Mouse (Mus musculus) forebrain, embryonic 14.5 days (tissue): ENCODE measurements around the gene Mtss1l. TPM values are rescaled to one million over a fixed set of nuclear protein-coding genes. Genes with fewer than 3 reads are reported as not detected.

Source experiments
- ATAC-seq: fragments of 200-750 bp; cut with Nextera tagmentation; 2 replicates; pipeline ENCODE4 v1.8.0; 2017; ENCODE audit warnings: mild to moderate bottlenecking, moderate library complexity
- DNase-seq: peaks from one replicate; pipeline ENCODE4 v3.0.0-alpha.2; 2015; ENCODE audit warnings: low spot score
- H3K27ac ChIP-seq: fragments of 300-500 bp; sonication (generic); 2 replicates; pipeline ENCODE4 v1.5.1; 2014; ENCODE audit warnings: low read depth, mild to moderate bottlenecking, control low read depth, low read length, moderate library complexity
- H3K27me3 ChIP-seq: fragments of 300-500 bp; sonication (generic); replicated peaks from 2 replicates; pipeline ENCODE4 v1.6.1; 2014; ENCODE audit warnings: low read length, control low read depth, mixed read lengths; ENCODE audit not compliant: control insufficient read depth, insufficient read depth
- H3K36me3 ChIP-seq: fragments of 300-500 bp; sonication (generic); 2 replicates; pipeline ENCODE4 v1.6.1; 2014; ENCODE audit warnings: low read length, control low read depth; ENCODE audit not compliant: control insufficient read depth, insufficient read depth
- H3K4me1 ChIP-seq: fragments of 300-500 bp; sonication (generic); 2 replicates; pipeline ENCODE4 v1.6.1; 2014; ENCODE audit warnings: antibody characterized with exemption, low read length, control low read depth; ENCODE audit not compliant: control insufficient read depth, insufficient read depth
- H3K4me2 ChIP-seq: fragments of 300-500 bp; sonication (generic); 2 replicates; pipeline ENCODE4 v1.6.1; 2014; ENCODE audit warnings: mild to moderate bottlenecking, control low read depth, low read length
- H3K4me3 ChIP-seq: fragments of 300-500 bp; sonication (generic); 2 replicates; pipeline ENCODE4 v1.5.1; 2014; ENCODE audit warnings: low read depth, low read length, control low read depth
- H3K9ac ChIP-seq: fragments of 300-500 bp; sonication (generic); 2 replicates; pipeline ENCODE4 v1.6.1; 2014; ENCODE audit warnings: mild to moderate bottlenecking, low read length, control low read depth, moderate library complexity
- H3K9me3 ChIP-seq: fragments of 300-500 bp; sonication (generic); replicated peaks from 2 replicates; pipeline ENCODE4 v1.6.1; 2016; ENCODE audit warnings: low read length, control low read depth, mixed read lengths; ENCODE audit not compliant: control insufficient read depth
- WGBS: fragments of 180-500 bp; shearing (Covaris S2); extraction: QIAGEN DNeasy Blood & Tissue Kit; methylation state at CpG from one replicate; pipeline ENCODE4 v1.1.7; 2014; 5-methylcytosine and 5-hydroxymethylcytosine counted together
- polyA plus RNA-seq: library from polyadenylated mRNA; unstranded; fragments of >200 nt; fragmentation: Nextera tagmentation; extraction: Ambion mirVana; gene quantifications from 2 replicates; pipeline ENCODE4 v1.2.1, GENCODE M21; 2014

The Mtss1l gene
- polyA plus RNA-seq, 1 experiment from 2014 or later = 16.5 TPM

GRCm38 (mm10) chr8:110741816-110742451 lies 20.7 kb downstream of the Mtss1l start:
- WGBS = 83% methylated on average over 15 of the region's 15 CpGs
- DNase-seq (no peak), ATAC-seq (no peak)
- H3K4me2 ChIP-seq = no peak overlapping the region
- no peak overlapping the region for H3K9ac ChIP-seq
- H3K4me3 ChIP-seq = no peak overlapping the region
- H3K27me3 ChIP-seq = no peaks in the 10 kb centered on the region
- no peaks in the 10 kb centered on the region for H3K9me3 ChIP-seq
- no peak overlapping the region for H3K27ac ChIP-seq
- peaks cover 33% of the 10 kb centered on the region for H3K36me3 ChIP-seq
- no peaks in the 10 kb centered on the region for H3K4me1 ChIP-seq

DNA sequence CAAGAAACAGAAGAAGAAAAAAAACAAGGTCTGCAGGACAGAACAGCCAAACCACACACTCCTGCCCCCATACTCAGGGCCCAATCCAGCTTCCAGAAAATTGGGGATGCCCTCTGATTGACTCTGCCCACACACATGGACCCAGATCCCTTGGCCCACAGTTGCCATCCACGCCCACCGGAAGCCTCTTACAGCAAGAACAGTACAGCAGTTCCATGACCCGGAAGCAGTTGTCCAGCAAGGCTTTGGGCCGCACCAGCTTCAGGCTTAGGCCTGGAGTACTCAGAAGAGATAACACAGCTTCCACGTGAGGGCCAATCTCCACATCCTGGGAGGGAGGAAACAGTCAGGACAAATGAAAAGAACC lies 21.2 kb downstream of the Mtss1l start:
- Histone ChIP-seq H3K4me3 (no peak overlapping the region), H3K4me1 (no peaks in the 10 kb centered on the region), H3K9me3 (no peaks in the 10 kb centered on the region), H3K4me2 (no peak overlapping the region), H3K27me3 (no peaks in the 10 kb centered on the region), H3K36me3 (peaks cover 28% of the 10 kb centered on the region), H3K27ac (no peak overlapping the region), H3K9ac (no peak overlapping the region)
- DNase-seq = no peak
- WGBS = 91% methylated on average over 5 of the region's 5 CpGs
- ATAC-seq = no peak

DNA sequence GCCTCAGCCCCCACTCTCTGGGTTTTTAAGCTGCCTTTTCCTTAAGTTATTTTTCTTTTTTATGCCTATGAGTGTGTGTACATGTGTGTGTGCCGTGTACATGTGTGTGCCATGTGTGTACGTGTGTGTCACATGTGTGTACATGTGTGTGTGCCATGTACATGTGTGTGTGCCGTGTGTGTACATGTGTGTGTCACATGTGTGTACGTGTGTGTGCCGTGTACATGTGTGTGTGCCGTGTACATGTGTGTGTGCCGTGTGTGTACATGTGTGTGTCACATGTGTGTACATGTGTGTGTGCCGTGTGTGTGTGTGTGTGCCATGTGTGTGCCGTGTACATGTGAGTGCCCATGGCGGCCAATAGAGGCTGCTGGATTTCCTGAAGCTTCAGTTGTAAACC lies 23.9 kb downstream of the Mtss1l start:
- Histone ChIP-seq H3K27me3 (no peaks in the 10 kb centered on the region), H3K4me2 (no peak overlapping the region), H3K9me3 (no peaks in the 10 kb centered on the region), H3K27ac (no peak overlapping the region), H3K9ac (no peak overlapping the region), H3K4me1 (no peaks in the 10 kb centered on the region), H3K4me3 (no peak overlapping the region), H3K36me3 (peaks cover under 1% of the 10 kb centered on the region)
- DNase-seq (no peak), ATAC-seq (no peak)
- WGBS = 96% methylated on average over 10 of the region's 10 CpGs

- no peak overlapping the region for H3K4me2 ChIP-seq
- H3K9ac ChIP-seq = no peak overlapping the region
- H3K4me3 ChIP-seq = no peak overlapping the region
- H3K9me3 ChIP-seq = no peaks in the 10 kb centered on the region
- no peaks in the 10 kb centered on the region for H3K27me3 ChIP-seq
- 82% methylated on average over 9 of the region's 9 CpGs for WGBS
- ATAC-seq = no peak
- H3K27ac ChIP-seq = no peak overlapping the region
- H3K36me3 ChIP-seq = no peaks in the 10 kb centered on the region
- DNase-seq = no peak
- no peaks in the 10 kb centered on the region for H3K4me1 ChIP-seq
Measured at GRCm38 (mm10) chr8:110746661-110747060, 25.4 kb downstream of the Mtss1l start.

DNA sequence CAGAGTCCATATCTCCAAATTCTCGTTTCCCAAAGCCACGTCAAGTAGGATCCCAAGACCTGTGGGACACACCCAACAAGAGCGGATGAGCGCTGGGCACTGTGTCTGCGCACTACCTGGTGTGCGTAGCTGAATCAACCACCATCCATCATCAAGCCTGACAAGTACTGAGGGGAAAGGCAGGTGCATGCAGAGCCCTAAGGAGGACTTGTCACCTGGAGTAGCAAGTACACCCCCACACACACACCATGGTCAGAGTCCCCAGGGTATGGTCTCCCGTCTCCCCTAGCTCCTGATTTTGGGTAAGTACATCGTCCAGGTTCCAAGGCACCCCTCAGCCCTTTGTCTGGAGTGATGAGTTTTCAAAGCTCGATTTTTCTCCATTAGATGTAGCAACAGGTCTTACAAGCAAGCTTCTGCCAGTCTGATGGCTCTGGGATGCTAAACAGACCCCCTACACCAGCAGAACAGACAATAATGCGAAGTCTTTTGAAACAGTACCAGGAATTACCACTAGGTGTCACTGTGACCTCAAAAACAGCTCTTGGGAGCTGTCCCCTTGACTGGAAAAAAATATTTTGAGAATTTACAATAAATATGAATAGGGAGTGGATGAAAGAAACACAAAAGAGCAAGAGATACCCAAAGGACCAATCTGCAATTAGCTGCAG lies 28.4 kb downstream of the Mtss1l start:
- no peaks in the 10 kb centered on the region for H3K27me3 ChIP-seq
- ATAC-seq (peak; percentile 77), DNase-seq (peak; percentile 91)
- H3K9ac ChIP-seq = no peak overlapping the region
- H3K4me3 ChIP-seq = no peak overlapping the region
- H3K4me2 ChIP-seq = no peak overlapping the region
- 63% methylated on average over 10 of the region's 10 CpGs for WGBS
- H3K27ac ChIP-seq = no peak overlapping the region
- H3K9me3 ChIP-seq = no peaks in the 10 kb centered on the region
- H3K36me3 ChIP-seq = no peaks in the 10 kb centered on the region
- H3K4me1 ChIP-seq = no peaks in the 10 kb centered on the region

- DNase-seq (no peak), ATAC-seq (no peak)
- Histone ChIP-seq H3K27me3 (no peaks in the 10 kb centered on the region), H3K27ac (no peak overlapping the region), H3K36me3 (no peaks in the 10 kb centered on the region), H3K9me3 (no peaks in the 10 kb centered on the region), H3K4me3 (no peak overlapping the region), H3K4me1 (no peaks in the 10 kb centered on the region), H3K4me2 (no peak overlapping the region), H3K9ac (no peak overlapping the region)
- 46% methylated on average over 13 of the region's 13 CpGs for WGBS
Measured at GRCm38 (mm10) chr8:110750269-110750668, 29.0 kb downstream of the Mtss1l start.

DNA sequence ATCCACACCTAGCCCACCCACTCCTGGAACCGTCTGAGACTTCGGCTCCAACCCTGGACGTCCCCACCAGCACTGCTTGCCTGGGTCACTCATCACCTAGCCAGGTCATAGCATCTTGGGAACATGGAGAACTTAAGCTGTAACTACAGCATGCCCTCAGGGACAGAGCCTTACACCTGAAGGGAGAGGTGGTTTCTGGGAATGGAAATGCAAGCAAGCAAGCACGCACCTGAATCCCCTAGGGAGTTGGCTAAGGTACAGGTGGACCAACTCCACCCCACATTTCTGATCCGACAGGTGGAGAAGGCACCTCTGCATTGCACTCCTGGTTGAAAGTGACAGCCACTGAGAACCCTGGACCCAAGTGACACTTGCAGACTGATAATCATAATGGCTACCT lies 30.2 kb downstream of the Mtss1l start:
- Histone ChIP-seq H3K4me2 (no peak overlapping the region), H3K36me3 (no peaks in the 10 kb centered on the region), H3K9ac (no peak overlapping the region), H3K27ac (no peak overlapping the region), H3K4me1 (no peaks in the 10 kb centered on the region), H3K9me3 (no peaks in the 10 kb centered on the region), H3K27me3 (no peaks in the 10 kb centered on the region), H3K4me3 (no peak overlapping the region)
- no peak for ATAC-seq
- no peak for DNase-seq
- WGBS = 83% methylated on average over 5 of the region's 5 CpGs

- Histone ChIP-seq H3K4me1 (no peaks in the 10 kb centered on the region), H3K9ac (no peak overlapping the region), H3K9me3 (no peaks in the 10 kb centered on the region), H3K4me2 (no peak overlapping the region), H3K36me3 (no peaks in the 10 kb centered on the region), H3K27me3 (no peaks in the 10 kb centered on the region), H3K27ac (no peak overlapping the region), H3K4me3 (no peak overlapping the region)
- 63% methylated on average over 4 of the region's 4 CpGs for WGBS
- DNase-seq = no peak
- no peak for ATAC-seq
Measured at GRCm38 (mm10) chr8:110754713-110755112, 33.4 kb downstream of the Mtss1l start.

- Histone ChIP-seq H3K9ac (no peak overlapping the region), H3K27ac (no peak overlapping the region), H3K36me3 (no peaks in the 10 kb centered on the region), H3K9me3 (no peaks in the 10 kb centered on the region), H3K4me2 (no peak overlapping the region), H3K4me3 (no peak overlapping the region), H3K4me1 (no peaks in the 10 kb centered on the region), H3K27me3 (no peaks in the 10 kb centered on the region)
- no peak for ATAC-seq
- 65% methylated on average over 15 of the region's 15 CpGs for WGBS
- DNase-seq = no peak
Measured at GRCm38 (mm10) chr8:110755511-110756170, 34.4 kb downstream of the Mtss1l start.
